Mouse (Mus musculus) cerebellum, adult 2 months (tissue): ENCODE results near the gene Klhl32. TPM values are rescaled to one million over a fixed set of nuclear protein-coding genes. Genes with fewer than 3 reads are reported as not detected.
A peak's percentile ranks its signal among the peaks of the same experiment; 100 is the strongest.

Experiments used
- DNase-seq, 2 experiments: peaks; one replicate each; pipeline ENCODE4 v3.0.0; 2021
- H3K27ac ChIP-seq: fragments of 200-500 bp; 2 replicates; pipeline ENCODE4 v1.5.1; 2012; ENCODE audit warnings: low read length, control low read depth, inconsistent platforms; ENCODE audit not compliant: insufficient read depth
- H3K27me3 ChIP-seq: fragments of 200-500 bp; 2 replicates; pipeline ENCODE4 v1.6.1; 2012; ENCODE audit warnings: inconsistent platforms, mild to moderate bottlenecking, low read length, moderate library complexity; ENCODE audit not compliant: control insufficient read depth, insufficient read depth
- H3K4me1 ChIP-seq: fragments of 200-500 bp; 2 replicates; pipeline ENCODE4 v1.6.1; 2011; ENCODE audit warnings: low read length; ENCODE audit not compliant: control insufficient read depth, insufficient read depth
- H3K4me3 ChIP-seq: fragments of 200-500 bp; replicated peaks from 2 replicates; pipeline ENCODE3; 2011; ENCODE audit warnings: mild to moderate bottlenecking, low read depth, low read length, control low read depth; ENCODE audit not compliant: insufficient read depth
- CTCF ChIP-seq: fragments of 200-500 bp; IDR thresholded peaks from 2 replicates; pipeline ENCODE4 v1.5.1; 2011; ENCODE audit warnings: low read depth, mild to moderate bottlenecking, control low read depth, low read length, moderate library complexity, borderline replicate concordance; ENCODE audit not compliant: insufficient read depth
- POLR2A ChIP-seq: fragments of 200-500 bp; IDR thresholded peaks from 2 replicates; pipeline ENCODE4 v1.6.1; 2011; ENCODE audit warnings: low read length, control low read depth, borderline replicate concordance; ENCODE audit not compliant: insufficient read depth
- WGBS: fragments of 180-500 bp; shearing (Covaris S2); methylation state at CpG from one replicate; pipeline ENCODE4 v1.1.7; 2018; 5-methylcytosine and 5-hydroxymethylcytosine counted together
- polyA plus RNA-seq: library from polyadenylated mRNA; depleted of rRNA; stranded (reverse); fragments of >200 nt; gene quantifications from 2 replicates; pipeline ENCODE4 v1.2.3, GENCODE M21; 2012

The Klhl32 gene
- polyA plus RNA-seq, 1 experiment = 11.6 TPM

- Histone ChIP-seq H3K4me3 (no peak overlapping the region), H3K27me3 (no peaks in the 10 kb centered on the region), H3K4me1 (no peaks in the 10 kb centered on the region; the same call in 1 of the 2 replicates), H3K27ac (no peak overlapping the region)
- TF ChIP-seq POLR2A (no peak), CTCF (no peak)
- 94% methylated on average over 9 of the region's 9 CpGs for WGBS
- no peak for DNase-seq
These were observed 50.5 kb downstream of the Klhl32 start for GRCm38 (mm10) chr4:24800345-24800936.

GRCm38 (mm10) chr4:24799037-24799436, 51.9 kb downstream of the Klhl32 start:
- 79% methylated on average over 6 of the region's 6 CpGs for WGBS
- Histone ChIP-seq H3K4me1 (no peaks in the 10 kb centered on the region; the same call in 1 of the 2 replicates), H3K27ac (no peak overlapping the region), H3K27me3 (no peaks in the 10 kb centered on the region), H3K4me3 (no peak overlapping the region)
- no peak for DNase-seq
- TF ChIP-seq POLR2A (no peak), CTCF (no peak)

DNA sequence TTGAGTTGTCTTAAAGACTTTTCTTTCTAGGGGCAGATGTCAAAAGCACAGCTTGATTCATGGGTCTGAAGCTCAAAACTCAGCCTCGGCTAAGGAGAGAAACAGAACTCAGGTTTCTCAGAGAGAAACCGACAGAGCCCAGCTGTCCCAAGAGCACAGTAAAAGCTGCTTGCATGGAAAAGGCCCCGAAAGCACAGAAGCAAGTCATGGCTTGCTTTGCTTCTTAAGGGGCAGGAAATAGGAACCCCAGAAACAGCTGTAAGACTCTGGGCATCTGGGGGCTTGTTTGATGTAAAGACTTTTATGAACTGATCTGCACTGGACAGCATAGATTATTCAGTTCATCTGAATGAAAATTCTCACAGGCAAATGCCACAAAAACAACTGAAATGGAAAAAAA, 53.1 kb downstream of the Klhl32 start:
- WGBS = 83% methylated on average over 3 of the region's 3 CpGs
- TF ChIP-seq POLR2A (no peak), CTCF (no peak)
- DNase-seq = no peak
- no peak overlapping the region for H3K4me3 ChIP-seq
- H3K27me3 ChIP-seq = no peaks in the 10 kb centered on the region
- no peak overlapping the region for H3K27ac ChIP-seq
- H3K4me1 ChIP-seq = no peaks in the 10 kb centered on the region; the same call in 1 of the 2 replicates

- H3K27me3 ChIP-seq = no peaks in the 10 kb centered on the region
- no peak for DNase-seq
- no peak for TF ChIP-seq CTCF
- no peak for TF ChIP-seq POLR2A
- WGBS = 93% methylated on average over 5 of the region's 5 CpGs
- no peak overlapping the region for H3K4me3 ChIP-seq
- H3K4me1 ChIP-seq = peaks cover 4% of the 10 kb centered on the region; the same call in 1 of the 2 replicates
- no peak overlapping the region for H3K27ac ChIP-seq
These were observed 53.6 kb downstream of the Klhl32 start for GRCm38 (mm10) chr4:24797280-24797679.

- WGBS = 6% methylated on average over 1 of the region's 1 CpGs
- no peak overlapping the region for H3K27ac ChIP-seq
- peaks cover 4% of the 10 kb centered on the region; the same call in 1 of the 2 replicates for H3K4me1 ChIP-seq
- DNase-seq = peak; percentile 79 to 81
- no peak overlapping the region for H3K4me3 ChIP-seq
- no peak for TF ChIP-seq CTCF
- no peak for TF ChIP-seq POLR2A
- H3K27me3 ChIP-seq = no peaks in the 10 kb centered on the region
These were observed 54.7 kb downstream of the Klhl32 start for GRCm38 (mm10) chr4:24796229-24796628.

DNA sequence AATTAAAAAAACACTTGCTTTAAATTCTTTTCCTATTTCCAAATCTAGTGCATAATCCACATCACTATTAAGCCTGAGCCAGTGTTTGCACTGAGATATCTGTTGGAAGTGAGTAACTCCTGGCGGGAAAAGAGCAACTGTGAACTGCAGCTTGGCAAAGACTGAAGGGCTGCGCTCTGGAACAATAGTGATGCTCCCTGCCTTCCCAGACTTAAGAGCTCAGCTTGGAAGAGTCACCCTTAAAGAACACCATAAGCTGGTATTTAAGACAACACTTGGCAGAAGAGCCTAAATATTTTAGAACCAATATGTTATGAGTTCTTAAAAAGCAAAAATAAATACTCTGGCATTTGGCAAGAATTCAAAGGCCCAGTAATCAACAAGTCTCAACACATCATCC, 55.7 kb downstream of the Klhl32 start:
- no peaks in the 10 kb centered on the region for H3K27me3 ChIP-seq
- H3K4me3 ChIP-seq = no peak overlapping the region
- peaks cover 4% of the 10 kb centered on the region; the same call in 1 of the 2 replicates for H3K4me1 ChIP-seq
- no peak for DNase-seq
- TF ChIP-seq CTCF = no peak
- TF ChIP-seq POLR2A = no peak
- 83% methylated on average over 2 of the region's 2 CpGs for WGBS
- H3K27ac ChIP-seq = no peak overlapping the region

- Histone ChIP-seq H3K27me3 (no peaks in the 10 kb centered on the region), H3K27ac (no peak overlapping the region), H3K4me3 (no peak overlapping the region), H3K4me1 (peaks cover 4% of the 10 kb centered on the region; the same call in 1 of the 2 replicates)
- no peak for DNase-seq
- TF ChIP-seq POLR2A = no peak
- TF ChIP-seq CTCF = no peak
- WGBS = 80% methylated on average over 7 of the region's 7 CpGs
These were observed 57.1 kb downstream of the Klhl32 start for GRCm38 (mm10) chr4:24793726-24794345.
